Mouse (Mus musculus) CH12.LX (cell line): ENCODE measurements around the gene Mroh3.

ENCODE experiments used
- CTCF ChIP-seq, 2 experiments: IDR thresholded peaks in 1 of 2; conservative IDR thresholded peaks in 1 of 2; 2 replicates each; pipeline ENCODE4 v1.5.1; 2011 to 2012; ENCODE audit warnings: low read depth in 2 of 2, low read length in 2 of 2, improper control_type of control experiment in 1 of 2, inconsistent platforms in 1 of 2, mild to moderate bottlenecking in 1 of 2, moderate library complexity in 1 of 2
- ELF1 ChIP-seq: IDR thresholded peaks from 2 replicates; pipeline ENCODE4 v1.6.1; 2014; ENCODE audit warnings: low read depth, mild to moderate bottlenecking, inconsistent platforms, low read length, improper control_type of control experiment
- EP300 ChIP-seq: IDR thresholded peaks from 2 replicates; pipeline ENCODE4 v1.6.1; 2011; ENCODE audit warnings: low read length, improper control_type of control experiment
- JUND ChIP-seq: conservative IDR thresholded peaks from 2 replicates; pipeline ENCODE4 v1.6.1; 2011; ENCODE audit warnings: low read depth, low read length, improper control_type of control experiment
- MAFK ChIP-seq: IDR thresholded peaks from 2 replicates; pipeline ENCODE4 v1.6.1; 2011; ENCODE audit warnings: low read length, improper control_type of control experiment; ENCODE audit not compliant: insufficient replicate concordance
- MAX ChIP-seq: IDR thresholded peaks from 2 replicates; pipeline ENCODE4 v1.6.1; 2011; ENCODE audit warnings: low read length, improper control_type of control experiment
- POLR2A ChIP-seq: IDR thresholded peaks from 2 replicates; pipeline ENCODE4 v1.6.1; 2011; ENCODE audit warnings: low read depth, mild to moderate bottlenecking, improper control_type of control experiment, low read length
- POLR2AphosphoS2 ChIP-seq: IDR thresholded peaks from 2 replicates; pipeline ENCODE4 v1.6.1; 2011; ENCODE audit warnings: low read depth, low read length, improper control_type of control experiment
- USF1 ChIP-seq: IDR thresholded peaks from 2 replicates; pipeline ENCODE4 v1.6.1; 2014; ENCODE audit warnings: low read depth, mild to moderate bottlenecking, inconsistent platforms, low read length, improper control_type of control experiment
- ZNF384 ChIP-seq: IDR thresholded peaks from 2 replicates; pipeline ENCODE4 v1.6.1; 2012; ENCODE audit warnings: low read depth, low read length, improper control_type of control experiment, inconsistent platforms

- TF ChIP-seq CTCF (conservative IDR thresholded peaks at IDR 0.05 in 1 of 2, IDR thresholded peaks at IDR 0.05 in 1 of 2; ENCODE audit: low read depth in 2 of 2, low read length in 2 of 2) = no peak
- TF ChIP-seq MAX = no peak
- TF ChIP-seq ZNF384 = no peak
- TF ChIP-seq USF1 = no peak
- TF ChIP-seq EP300 = no peak
- no peak for TF ChIP-seq MAFK
- TF ChIP-seq POLR2AphosphoS2 = no peak
- no peak for TF ChIP-seq POLR2A
- no peak for TF ChIP-seq ELF1
- no peak for TF ChIP-seq JUND
These were observed 15.9 kb upstream of the Mroh3 start for GRCm38 (mm10) chr1:136228328-136229039.
